Mouse (Mus musculus) C2C12 (cell line): ENCODE results near the gene Sugt1. TPM values are rescaled to one million over a fixed set of nuclear protein-coding genes. Genes with fewer than 3 reads are reported as not detected.

Experiments
- H3K27me3 ChIP-seq: one replicate; pipeline ENCODE4 v1.6.1; 2011; ENCODE audit not compliant: control insufficient read depth, insufficient read depth, insufficient read length
- H3K36me3 ChIP-seq: one replicate; pipeline ENCODE4 v1.6.1; 2011; ENCODE audit not compliant: control insufficient read depth, insufficient read depth
- H3K4me3 ChIP-seq: one replicate; pipeline ENCODE4 v1.5.1; 2011; ENCODE audit warnings: mild to moderate bottlenecking, control low read depth; ENCODE audit not compliant: poor library complexity, insufficient read depth, severe bottlenecking
- H3K79me2 ChIP-seq: one replicate; pipeline ENCODE4 v1.6.1; 2011; ENCODE audit not compliant: control insufficient read depth, insufficient read depth
- H3K79me3 ChIP-seq: one replicate; pipeline ENCODE4 v1.6.1; 2011; ENCODE audit warnings: low read depth, control low read depth
- H3ac ChIP-seq: one replicate; pipeline ENCODE3; 2011; ENCODE audit warnings: low read depth; ENCODE audit not compliant: control insufficient read depth, insufficient read length
- CEBPB ChIP-seq: IDR thresholded peaks from one replicate; pipeline ENCODE4 v1.6.1; 2011; ENCODE audit warnings: low read depth, mild to moderate bottlenecking, control low read depth, moderate library complexity
- CTCF ChIP-seq: IDR thresholded peaks from one replicate; pipeline ENCODE4 v1.5.1; 2011; ENCODE audit not compliant: control insufficient read depth, insufficient read depth, insufficient read length
- FOSL1 ChIP-seq: IDR thresholded peaks from one replicate; pipeline ENCODE4 v1.8.0; 2011; ENCODE audit warnings: mild to moderate bottlenecking, low read length; ENCODE audit not compliant: poor library complexity, insufficient read depth, severe bottlenecking
- MAX ChIP-seq: IDR thresholded peaks from one replicate; pipeline ENCODE4 v1.6.1; 2011; ENCODE audit warnings: mild to moderate bottlenecking, control low read depth
- MYOD1 ChIP-seq: IDR thresholded peaks from one replicate; pipeline ENCODE4 v1.6.1; 2011; ENCODE audit warnings: low read depth; ENCODE audit not compliant: control insufficient read depth, insufficient read length
- MYOG ChIP-seq: IDR thresholded peaks from one replicate; pipeline ENCODE4 v1.6.1; 2011; ENCODE audit not compliant: control insufficient read depth, insufficient read length; ENCODE audit errors: extremely low read depth
- USF1 ChIP-seq: IDR thresholded peaks from one replicate; pipeline ENCODE4 v1.6.1; 2011; ENCODE audit warnings: low read depth, mild to moderate bottlenecking, control low read depth, moderate library complexity
- long read RNA-seq, 2 experiments: library from polyadenylated mRNA; unstranded; transcript quantifications; one replicate each; pipeline ENCODE4 v2.0.0; 2019 to 2020
- polyA plus RNA-seq: library from polyadenylated mRNA; unstranded; fragments of >200 nt; fragmentation: generic; extraction: Trizol; gene quantifications from one replicate; pipeline ENCODE4 v1.2.1, GENCODE M21; 2012; ENCODE audit warnings: missing spikeins

Gene Sugt1
- 68.8 TPM for polyA plus RNA-seq
- long read RNA-seq, experiment 1, full-length matches to known transcripts: 60 of 114 reads
- long read RNA-seq, experiment 1, partial matches to known transcripts: 33 of 114 reads
- long read RNA-seq, experiment 1, other reads (novel, unspliced or antisense): 21 of 114 reads
- long read RNA-seq, experiment 2, full-length matches to known transcripts: 80 of 102 reads
- long read RNA-seq, experiment 2, partial matches to known transcripts: 16 of 102 reads
- long read RNA-seq, experiment 2, other reads (novel, unspliced or antisense): 6 of 102 reads

DNA sequence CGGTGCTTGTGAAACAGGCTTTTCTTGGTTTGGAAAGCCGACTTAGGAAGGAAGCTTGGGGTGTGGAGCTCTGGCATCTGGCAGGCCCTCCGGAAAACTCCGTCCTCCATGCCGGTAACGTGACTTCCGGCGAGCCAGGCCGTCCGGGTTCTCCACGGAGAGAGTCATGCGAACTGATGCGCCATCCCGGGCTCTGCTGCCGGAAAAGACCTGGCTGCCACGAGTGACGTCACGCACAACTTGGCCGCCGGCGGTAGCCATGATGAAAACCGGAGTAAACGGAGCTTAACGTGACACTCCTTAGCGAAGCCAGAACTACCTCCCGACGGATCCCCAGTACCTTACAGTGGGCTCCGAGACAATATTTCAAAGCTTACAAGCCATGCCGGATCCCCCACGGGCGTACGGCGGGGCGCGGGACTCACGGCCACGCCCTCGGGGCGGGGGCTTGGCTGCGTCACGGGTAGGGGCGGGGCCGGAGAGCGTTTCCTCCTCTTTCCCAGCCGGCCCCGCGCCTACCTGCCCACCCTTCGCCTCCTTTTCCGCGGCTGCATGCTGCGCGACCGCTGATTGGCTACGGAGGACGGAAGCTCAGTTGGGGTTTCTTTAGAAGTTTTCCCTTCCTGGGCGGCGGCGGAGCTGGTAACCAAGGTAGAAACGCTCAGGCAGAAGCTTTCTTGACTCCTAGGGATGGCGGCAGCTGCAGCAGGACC, at the start of gene Sugt1:
TSS of gene Sugt1 (plus strand) at position 553 of the 713 bp plus-strand sequence.
- Histone ChIP-seq H3K27me3 (no peaks in the 10 kb centered on the region), H3K79me3 (peaks cover 40% of the 10 kb centered on the region), H3K79me2 (peaks cover 48% of the 10 kb centered on the region), H3K36me3 (peaks cover 14% of the 10 kb centered on the region), H3ac (peak within 1 kb of the TSS; percentile 71), H3K4me3 (peak within 1 kb of the TSS; percentile 71)
- TF ChIP-seq MYOG (no peak), MAX (peak; percentile 74), FOSL1 (no peak), USF1 (peak; percentile 70)

DNA sequence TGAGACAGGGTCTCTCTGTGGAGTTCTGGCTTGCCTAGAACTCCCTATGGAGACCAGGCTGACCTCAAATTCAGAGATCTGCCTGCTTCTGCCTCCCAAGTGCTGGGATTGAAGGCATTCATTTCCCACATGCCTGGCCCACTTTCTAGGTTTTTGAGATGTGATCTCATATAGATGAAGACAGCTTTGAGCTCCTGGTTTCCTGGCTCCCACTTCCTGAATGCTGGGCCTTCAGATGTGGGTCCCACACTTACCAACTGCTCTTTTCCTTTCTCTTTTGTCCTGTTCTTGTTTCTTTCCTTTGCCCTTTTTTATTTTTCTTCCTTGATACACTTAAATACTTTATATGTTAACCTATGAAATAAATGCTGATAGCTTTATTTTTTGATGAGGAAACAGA, 49.6 kb upstream of the Sugt1 start:
- TF ChIP-seq FOSL1: no peak
- no peak for TF ChIP-seq MYOG
- TF ChIP-seq CTCF: no peak
- TF ChIP-seq USF1: no peak
- no peak for TF ChIP-seq MYOD1
- no peak for TF ChIP-seq MAX
- no peak for TF ChIP-seq CEBPB
- Histone ChIP-seq H3K79me2 (peaks cover 21% of the 10 kb centered on the region), H3ac (no peak overlapping the region), H3K27me3 (no peaks in the 10 kb centered on the region), H3K4me3 (no peak overlapping the region), H3K79me3 (peaks cover 6% of the 10 kb centered on the region), H3K36me3 (no peaks in the 10 kb centered on the region)

DNA sequence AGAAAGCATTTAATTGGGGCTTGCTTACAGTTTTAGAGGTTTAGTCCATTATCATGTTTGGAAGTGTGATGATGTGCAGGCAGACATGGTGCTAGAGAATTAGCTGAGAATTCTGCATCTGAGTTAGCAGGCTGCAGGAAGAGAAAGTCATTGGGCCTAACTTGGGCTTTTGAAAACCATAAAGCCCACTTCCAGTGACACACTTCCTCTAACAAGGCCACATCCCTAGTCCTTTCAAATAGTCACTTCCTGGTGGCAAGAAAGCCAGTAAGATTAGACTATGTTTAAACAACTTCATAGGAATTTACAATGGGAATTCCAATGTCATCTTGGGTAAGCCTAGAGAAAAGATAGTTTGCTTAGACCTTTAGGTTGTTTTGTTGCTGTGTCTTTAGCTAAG, 45.9 kb upstream of the Sugt1 start:
- Histone ChIP-seq H3K27me3 (no peaks in the 10 kb centered on the region), H3K79me2 (peaks cover 17% of the 10 kb centered on the region), H3ac (no peak overlapping the region), H3K4me3 (no peak overlapping the region), H3K36me3 (no peaks in the 10 kb centered on the region), H3K79me3 (peaks cover 3% of the 10 kb centered on the region)
- no peak for TF ChIP-seq MYOG
- no peak for TF ChIP-seq CEBPB
- TF ChIP-seq MAX: no peak
- TF ChIP-seq MYOD1: no peak
- TF ChIP-seq USF1: no peak
- no peak for TF ChIP-seq FOSL1

DNA sequence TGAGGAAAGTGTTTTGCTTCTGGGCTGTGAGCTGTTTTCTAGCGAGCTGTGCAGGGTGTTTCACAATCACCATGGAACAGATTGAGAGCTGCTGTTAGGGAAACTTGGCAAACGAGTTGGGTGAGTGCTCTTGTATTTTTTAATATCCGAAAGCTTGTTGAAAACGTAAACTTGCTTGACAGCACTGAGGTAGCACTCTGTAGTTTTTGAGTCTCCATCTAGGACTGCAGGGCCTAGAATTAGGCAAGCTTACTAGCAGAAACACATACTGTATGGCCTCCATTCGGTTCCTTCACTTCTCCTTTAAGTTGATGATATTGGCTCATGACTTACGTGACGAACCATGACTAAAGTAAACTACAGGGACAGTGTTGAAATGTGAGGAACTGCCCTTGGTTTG, 38.1 kb upstream of the Sugt1 start:
- TF ChIP-seq CEBPB: no peak
- TF ChIP-seq MAX: no peak
- TF ChIP-seq CTCF: no peak
- no peak for TF ChIP-seq MYOD1
- no peak for TF ChIP-seq MYOG
- no peak for TF ChIP-seq FOSL1
- no peak for TF ChIP-seq USF1
- H3K27me3 ChIP-seq: no peaks in the 10 kb centered on the region

DNA sequence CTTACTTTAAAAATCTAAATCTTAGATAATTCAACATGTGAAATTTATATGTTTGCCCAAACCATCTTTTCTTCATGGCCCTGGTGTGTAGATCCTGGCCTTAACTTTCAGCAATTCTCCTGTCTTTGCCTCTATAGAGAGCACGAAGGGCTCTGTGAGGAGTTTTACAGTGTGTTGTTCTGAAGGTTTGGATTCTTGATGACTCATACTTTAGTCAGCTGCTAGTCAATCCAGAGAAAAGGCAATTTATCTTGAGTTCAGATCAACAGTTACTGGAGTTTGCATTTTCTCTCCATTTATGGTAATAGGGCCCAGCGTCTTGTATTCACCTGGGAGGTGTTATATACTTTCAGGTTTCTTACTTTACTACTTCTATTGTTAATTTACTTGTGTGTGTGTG, 35.6 kb upstream of the Sugt1 start:
- Histone ChIP-seq H3ac (no peak overlapping the region), H3K36me3 (no peaks in the 10 kb centered on the region), H3K79me3 (peaks cover 7% of the 10 kb centered on the region), H3K27me3 (no peaks in the 10 kb centered on the region), H3K79me2 (peaks cover 9% of the 10 kb centered on the region), H3K4me3 (no peak overlapping the region)
- TF ChIP-seq USF1 (no peak), FOSL1 (peak; percentile 64)

More for the DNA sequence above, 38.1 kb upstream of the Sugt1 start:
- no peaks in the 10 kb centered on the region for H3K36me3 ChIP-seq
- no peak overlapping the region for H3K4me3 ChIP-seq
- no peak overlapping the region for H3ac ChIP-seq
- H3K79me2 ChIP-seq: peaks cover 16% of the 10 kb centered on the region
- H3K79me3 ChIP-seq: peaks cover 3% of the 10 kb centered on the region

DNA sequence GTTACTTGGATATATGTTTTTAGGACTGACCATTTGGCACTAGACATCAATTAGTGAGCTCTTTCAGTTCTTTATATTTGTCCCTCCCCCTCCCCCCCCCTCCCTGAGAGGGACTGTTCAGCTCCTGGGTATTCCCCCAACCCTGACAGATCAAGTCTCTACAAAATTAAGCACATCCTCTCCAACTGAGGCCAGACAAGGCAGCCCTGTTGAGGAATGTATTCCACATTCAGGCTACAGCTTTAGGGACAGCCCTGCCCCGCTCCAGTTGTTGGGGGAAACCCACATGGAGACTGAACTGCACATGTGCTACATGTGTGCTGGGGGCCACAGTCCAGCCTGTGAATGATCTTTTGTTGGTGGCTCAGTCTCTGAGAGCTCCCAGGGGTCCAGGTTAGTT, 34.6 kb upstream of the Sugt1 start:
- no peaks in the 10 kb centered on the region for H3K36me3 ChIP-seq
- H3K4me3 ChIP-seq: no peak overlapping the region
- peaks cover 7% of the 10 kb centered on the region for H3K79me3 ChIP-seq
- peaks cover 9% of the 10 kb centered on the region for H3K79me2 ChIP-seq
- TF ChIP-seq CTCF (no peak), MYOD1 (no peak), MYOG (no peak), USF1 (no peak), MAX (no peak), FOSL1 (no peak), CEBPB (no peak)
- H3ac ChIP-seq: no peak overlapping the region
- H3K27me3 ChIP-seq: no peaks in the 10 kb centered on the region
